Mouse (Mus musculus): Measurements from ENCODE around the gene Ccdc173.
"Not testable (repeated sequence)": the region's sequence is repeated elsewhere in the genome, so short reads cannot be mapped to it uniquely, and the experiment has no call there.

Gene Ccdc173

DNA sequence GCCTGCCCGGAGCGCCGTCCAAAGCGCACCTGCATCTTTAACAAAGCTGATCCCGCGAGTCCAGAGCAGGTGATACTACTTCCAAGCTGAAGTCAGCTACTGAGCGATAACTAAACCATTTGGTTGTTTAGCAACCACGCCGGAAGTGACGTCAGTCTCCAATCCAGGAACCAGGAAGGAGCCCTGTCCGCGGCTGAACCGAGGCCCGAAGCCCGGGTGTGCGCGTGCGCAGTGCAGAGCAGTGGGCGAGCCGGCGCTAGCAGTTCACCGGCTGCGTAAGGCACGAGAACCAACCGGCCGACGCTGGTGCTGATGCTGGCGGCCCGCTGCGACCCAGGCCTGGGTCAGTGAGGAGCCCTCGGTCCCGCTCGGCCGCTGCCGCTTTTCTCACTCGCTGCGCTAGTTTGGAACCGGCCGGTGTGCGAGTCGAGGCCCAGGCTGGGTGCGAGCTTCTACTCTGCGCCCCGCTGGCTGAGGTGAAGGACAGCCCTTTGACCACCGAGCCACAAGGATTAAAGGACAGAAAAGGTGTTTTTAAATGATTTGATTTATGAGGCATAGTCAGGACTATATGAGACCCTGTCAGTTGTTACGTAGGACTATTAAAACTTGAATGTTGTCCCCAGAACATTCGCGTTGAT, at the start of gene Ccdc173, which contains the start of gene Phospho2:
Ccdc173 (minus strand) TSS at position 147 of the 641 bp plus-strand sequence.
Phospho2 (plus strand) TSS at position 195 of the 641 bp plus-strand sequence.
- DNase-seq: peak; percentile 99

DNA sequence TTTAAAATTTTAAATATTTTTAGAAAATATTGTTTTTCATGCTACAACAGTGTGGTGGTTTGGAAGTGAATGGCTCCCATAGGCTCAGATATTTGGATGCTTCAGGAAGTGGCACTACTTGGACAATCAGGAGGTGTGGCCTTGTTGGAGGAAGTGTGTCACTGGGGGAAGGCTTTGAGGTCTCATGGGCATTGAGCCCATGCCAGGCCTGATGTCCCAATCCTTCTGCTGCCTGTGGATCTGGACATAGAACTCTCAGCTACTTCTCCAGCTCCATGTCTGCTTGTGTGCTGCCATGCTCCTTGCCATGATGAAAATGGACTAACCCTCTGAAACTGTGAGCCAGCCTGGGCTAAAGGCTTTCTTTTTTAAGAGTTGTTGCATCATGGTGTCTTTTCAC, 49.3 kb upstream of the Ccdc173 start:
- DNase-seq: no peak

DNA sequence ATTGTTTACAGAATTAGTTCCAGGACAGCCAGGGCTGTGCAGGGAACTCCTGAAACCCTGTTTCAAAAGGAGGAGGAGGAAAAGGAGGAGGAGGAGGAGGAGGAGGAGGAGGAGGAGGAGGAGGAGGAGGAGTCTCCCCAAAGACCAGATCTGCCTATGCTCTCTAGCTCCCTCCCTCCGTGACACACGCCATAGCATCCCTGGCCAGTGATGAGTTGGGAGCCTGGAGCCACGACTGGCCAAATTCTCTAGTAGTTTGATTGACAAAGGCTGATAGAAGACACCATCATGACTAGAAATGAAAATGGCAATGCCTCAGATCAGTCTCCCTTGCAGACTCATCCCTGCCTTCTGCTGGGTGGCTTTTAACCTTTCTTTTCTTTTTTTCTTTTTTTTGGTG, 48.6 kb upstream of the Ccdc173 start:
- DNase-seq: no peak

DNA sequence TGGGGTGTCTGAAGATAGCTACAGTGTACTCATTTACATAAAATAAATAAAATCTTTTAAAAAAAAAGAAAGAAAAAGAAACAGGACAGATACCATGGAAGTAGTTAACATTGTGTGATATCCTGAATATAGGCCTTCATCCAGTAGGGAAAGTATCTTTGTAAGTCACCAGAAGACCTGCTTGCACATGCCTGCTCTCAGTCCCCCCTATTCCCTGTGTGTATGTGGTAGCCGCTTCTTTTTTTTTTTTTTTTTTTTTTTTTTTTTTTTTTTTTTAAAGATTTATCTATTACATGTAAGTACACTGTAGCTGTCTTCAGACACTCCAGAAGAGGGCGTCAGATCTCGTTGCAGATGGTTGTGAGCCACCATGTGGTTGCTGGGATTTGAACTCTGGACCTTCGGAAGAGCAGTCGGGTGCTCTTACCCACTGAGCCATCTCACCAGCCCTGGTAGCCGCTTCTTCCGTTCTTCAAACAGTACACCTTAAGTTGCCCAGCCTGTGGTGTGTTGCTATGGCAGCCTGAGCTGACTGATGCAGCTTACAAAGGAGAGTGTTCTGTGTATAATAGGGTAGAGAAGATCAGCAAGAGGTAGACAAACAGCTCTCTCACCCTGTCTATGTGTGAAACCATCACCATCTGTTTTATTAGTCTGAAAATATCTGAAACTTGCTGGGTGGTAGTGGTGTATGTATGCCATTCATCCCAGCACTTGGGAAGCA, 48.0 kb upstream of the Ccdc173 start:
- DNase-seq: no peak

DNA sequence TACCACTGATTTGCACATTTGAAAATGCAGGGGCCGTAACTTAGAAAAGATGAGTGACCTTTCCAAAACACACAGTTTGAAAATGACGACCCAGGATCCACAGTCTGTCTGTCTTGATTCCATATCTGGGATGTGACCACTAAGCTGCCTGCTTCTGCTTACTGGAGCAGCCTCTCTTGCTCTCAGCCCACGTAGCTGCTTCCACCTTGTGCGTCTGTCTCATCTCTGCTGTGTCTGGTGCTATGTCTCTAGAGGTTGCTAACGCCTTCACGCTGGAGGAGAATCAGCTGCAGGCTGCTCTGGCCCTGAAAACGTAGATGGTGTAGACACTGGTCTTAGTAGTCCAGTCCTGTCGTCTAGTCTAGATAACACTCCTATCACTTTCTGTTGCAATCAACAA, 40.7 kb upstream of the Ccdc173 start:
- no peak for DNase-seq

DNA sequence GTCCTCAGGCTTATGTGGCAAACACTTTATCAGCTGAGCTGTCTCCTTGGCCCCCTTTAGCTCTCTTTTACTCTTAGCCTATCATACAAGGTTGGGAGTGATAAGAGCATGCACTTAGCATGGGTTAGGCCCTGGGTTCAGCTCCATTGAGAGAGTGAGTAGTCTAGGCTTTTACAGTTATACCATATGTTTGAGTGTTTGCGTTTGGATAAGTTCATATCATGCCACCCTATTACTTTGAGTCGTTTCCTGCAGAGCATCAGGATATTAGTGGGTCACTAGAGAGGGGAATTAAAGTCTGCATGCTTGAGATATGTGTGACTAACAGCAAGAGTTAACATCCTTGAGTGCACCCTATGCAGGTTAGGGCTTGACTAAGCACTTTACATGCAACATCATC, 40.3 kb upstream of the Ccdc173 start:
- no peak for DNase-seq

DNA sequence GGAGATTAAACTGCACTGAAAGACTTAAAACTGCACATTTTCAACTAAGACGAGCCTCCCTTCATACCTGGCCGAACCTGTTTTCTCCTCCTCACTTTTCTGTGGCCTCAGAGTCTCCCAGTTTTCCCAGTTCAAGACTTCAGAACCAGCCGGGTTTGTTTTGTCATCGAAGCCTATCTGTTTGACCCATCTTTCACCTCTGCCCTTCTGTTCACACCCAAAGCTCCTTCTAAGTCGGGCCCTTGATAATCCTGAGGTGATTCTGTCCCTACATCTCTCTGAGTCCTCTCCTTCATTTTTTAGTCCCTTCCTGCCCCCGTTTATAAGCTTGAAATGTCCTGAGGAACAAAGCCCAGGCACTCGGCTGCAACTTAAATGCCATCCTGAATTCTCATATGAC, 38.7 kb upstream of the Ccdc173 start:
- no peak for DNase-seq

DNA sequence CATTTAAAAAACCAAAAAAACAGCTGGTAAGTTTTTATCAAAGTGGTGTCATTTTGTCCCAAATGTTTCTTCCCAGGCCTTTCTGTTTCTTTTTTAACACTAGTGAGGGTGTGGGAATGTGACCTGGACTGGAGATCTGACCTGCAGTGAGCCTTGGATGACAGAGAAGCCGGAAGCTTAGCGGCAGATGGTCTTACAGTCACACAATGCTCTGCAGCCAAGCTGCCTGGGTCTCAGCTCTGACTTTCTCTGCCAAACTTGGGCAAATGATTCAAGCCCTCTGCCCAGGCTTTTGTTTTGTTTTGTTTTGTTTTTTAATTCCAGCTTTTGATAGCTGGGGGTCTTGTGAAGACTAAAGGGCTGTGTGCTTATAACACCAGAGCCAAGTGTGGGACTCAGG, 37.0 kb upstream of the Ccdc173 start:
- DNase-seq: peak; percentile 44

DNA sequence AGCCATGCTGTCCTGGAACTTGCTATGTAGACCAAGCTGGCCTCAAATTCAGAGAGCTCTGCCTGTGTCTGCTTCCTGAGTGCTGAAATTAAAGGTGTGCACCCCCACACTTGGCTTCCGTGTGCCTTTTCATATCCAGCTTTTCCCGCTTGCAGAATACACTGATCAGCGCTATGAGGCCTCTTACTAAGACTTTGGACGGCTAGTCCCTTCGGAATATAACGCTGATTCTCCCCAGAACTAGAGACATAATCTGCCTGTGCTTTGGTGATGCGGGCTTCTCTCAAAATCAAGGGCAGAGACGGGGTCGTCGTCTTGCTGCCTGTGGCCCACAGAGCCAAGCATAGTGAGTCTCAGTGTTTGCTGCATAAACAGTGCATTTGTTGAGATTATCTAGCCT, 36.5 kb upstream of the Ccdc173 start:
- DNase-seq: no peak

DNA sequence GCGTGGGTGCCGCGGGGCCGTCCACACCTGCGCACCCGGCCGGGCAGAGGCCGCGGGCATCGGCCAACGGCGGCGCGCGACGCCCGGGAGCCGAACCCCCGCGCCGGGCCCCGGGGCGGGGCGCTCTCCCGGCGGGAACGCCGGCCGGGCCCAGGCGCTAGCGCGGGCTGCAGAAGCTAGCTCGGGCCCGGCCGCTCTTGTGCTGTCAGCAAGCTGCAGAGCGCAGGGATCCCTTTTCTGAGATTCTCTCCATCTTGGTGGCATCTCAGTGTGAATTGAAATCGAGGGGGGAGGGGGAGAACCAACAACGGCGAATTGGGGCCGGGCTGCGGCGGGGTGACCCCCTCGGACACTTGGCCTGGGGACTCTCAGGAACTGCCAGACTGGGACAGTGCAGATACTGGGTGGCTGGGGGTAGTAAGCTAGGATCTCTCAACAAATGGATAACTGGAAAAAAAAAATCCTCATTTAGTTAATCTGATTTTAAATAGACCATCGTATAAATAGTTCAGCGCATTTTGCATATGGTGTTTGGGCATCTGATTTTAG, 33.8 kb upstream of the Ccdc173 start:
- peak; percentile 58 for DNase-seq

DNA sequence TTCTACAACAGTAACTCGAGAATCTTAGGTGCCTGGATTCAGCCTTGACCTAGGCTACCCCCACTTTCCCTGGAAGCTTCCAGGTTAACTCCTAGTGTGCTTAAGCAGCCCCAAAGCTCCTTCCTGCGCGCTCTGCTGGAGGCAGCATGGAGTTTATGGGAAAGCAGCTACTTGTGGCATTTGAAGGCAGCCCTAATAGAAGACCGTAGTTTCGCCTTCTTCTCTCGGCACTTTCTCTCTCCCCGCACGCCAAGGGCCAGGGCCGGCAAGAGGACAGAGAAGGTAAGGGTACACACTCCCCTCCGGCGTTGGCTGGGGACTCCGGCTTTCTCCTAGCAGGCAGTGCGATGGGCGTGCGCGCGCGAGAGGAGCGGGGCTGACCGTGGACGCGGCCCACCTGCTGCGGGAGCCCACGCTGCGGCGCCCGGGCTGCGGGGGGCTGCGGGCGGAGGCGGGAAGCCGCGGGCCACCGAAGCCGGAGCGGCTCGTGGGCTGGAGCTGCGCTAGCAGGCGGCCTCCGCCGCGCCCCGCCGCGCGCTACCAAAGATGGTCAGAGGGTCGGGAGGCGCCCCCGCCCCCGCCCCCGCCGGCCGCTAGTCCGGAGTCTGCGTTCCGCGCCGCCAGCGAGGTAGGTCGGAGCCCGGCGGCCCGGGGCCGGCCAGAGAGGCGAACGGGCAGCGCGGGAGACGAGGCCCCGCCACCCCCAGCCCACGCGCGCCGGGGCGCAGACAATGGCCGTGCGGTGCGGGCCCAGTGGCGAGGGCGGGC, 33.2 kb upstream of the Ccdc173 start:
- peak; percentile 61 for DNase-seq

DNA sequence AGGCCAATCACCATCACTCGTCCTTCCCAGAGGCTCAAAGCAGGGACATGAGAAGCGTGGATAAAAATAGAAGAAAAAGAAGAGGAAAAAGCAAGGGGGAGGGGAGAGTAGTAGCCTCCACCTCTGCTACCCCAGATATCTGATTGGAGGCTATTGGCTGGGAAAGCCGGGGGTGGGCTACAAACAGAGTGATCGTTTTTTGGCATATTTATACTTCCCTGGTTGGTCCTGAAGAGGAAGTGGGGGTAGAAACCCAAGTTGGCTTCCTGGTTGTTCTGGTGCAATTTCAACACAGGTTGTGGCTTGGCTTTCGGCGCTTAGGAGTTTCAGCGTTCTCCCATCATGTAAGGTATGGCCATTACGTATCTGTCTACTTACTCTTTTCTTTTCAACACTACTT, 32.3 kb upstream of the Ccdc173 start, which contains the start of gene Klhl23:
Klhl23 (plus strand) TSS at position 234 of the 400 bp plus-strand sequence.
- no peak for DNase-seq

DNA sequence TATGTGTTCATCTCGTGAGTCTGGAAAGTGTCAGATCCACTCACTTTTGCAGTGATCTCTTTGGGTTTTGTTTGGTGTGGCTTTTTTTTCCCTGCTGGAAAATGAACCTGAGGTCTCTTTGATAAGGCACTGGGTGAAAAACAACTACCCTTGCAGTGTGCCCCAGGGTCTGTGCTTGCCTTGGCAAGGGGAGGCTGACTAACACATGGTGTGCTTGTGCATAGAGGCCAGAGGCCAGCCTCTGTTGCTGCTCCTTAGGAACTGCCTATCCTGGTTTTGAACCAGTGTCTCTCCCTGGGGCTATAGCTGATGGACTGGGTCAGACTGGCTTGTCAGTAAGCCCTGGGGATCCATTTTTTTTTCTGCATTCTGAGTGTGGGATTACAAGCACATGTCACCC, 30.8 kb upstream of the Ccdc173 start:
- DNase-seq: no peak

DNA sequence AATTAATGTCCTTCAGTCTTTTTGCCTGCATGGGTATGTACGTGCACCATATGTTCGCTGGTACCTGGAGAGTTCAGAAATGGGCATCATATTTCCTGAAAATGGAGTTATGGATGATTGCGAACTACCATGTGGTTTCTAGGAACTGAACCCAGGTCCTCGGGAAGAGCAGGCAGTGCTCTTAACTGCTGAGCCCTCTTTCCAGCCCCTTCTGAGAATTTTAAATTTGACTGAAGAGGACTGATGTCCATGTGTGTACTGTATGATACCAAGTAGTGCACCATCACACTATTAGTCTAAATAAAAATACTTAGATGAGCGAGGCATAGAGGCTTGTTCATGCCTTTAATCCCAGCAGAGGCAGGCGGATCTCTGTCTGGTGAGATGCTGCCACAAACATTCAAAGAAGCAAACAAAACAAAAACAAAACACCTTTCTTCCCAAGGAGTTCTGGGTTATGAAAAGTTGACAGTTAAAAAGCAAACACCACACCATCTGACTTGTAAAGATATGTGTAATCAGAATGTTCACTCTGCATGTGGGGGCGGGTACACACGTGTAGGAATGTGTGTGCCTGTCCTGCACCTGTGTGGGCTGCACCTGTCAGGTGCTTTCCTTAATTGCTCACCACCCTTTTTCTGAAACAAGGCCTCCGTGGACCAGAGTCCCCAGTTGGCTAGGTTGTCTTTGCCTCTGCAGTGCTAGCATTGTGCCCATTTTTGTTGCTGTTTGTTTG, 29.1 kb upstream of the Ccdc173 start:
- no peak for DNase-seq

DNA sequence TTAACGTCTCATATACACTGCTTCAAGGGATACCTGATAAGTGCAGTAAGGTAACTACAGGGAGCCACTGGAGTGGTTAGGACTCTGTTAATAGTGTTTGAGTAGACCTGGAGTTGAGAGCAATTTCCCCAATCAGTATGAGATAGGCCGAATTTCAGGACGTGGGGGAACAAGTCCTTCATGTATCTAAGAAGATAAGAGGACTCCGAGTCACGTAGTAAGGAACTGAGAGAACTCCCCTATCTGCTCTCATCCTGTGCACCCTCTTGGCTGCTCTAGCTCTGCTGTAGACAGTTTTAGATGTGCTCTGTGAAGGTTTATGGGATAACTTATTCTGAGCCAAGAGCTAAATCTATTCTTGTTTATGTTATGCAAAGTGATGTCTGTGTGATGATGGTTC, 27.2 kb upstream of the Ccdc173 start:
- DNase-seq: no peak

DNA sequence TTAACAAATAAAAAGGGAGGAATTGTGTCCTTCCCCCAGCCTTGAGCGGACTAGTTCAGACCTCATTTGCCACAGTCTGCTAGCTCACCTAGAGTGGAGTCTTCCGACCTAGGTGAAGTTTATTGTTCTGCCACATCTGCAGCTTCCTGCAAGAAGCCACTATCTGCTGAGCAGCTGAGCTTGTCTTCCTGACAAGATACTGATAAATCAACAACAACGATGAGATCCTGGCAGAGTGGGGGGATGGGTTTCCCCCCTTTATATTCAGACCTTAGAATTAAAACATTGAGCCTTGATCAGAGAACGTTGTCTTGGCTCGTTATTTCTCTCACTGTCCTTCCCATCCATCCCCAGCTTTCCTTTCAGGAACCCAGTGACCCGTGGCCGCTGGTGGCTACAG, 22.0 kb upstream of the Ccdc173 start:
- not testable (repeated sequence) for DNase-seq

DNA sequence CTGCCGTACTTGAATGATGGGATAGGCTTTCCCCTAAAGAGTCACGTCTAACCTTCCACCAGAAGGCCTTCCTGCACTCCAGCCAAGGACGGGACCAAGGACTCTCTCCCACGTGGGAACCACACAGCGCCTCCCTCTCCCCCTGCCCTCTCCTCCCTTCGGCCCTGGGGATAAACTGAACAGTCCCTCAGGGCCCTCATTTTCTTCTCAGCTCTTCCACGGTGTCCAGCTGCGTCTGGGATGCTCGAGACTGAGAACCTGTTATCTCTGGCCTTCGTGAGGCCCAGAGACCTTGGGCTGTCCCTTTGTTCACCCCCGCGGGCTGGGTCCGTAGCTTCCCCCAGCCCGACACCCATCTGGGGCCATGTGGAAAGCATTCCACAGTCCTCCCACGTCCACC, 20.8 kb upstream of the Ccdc173 start:
- DNase-seq: no peak

DNA sequence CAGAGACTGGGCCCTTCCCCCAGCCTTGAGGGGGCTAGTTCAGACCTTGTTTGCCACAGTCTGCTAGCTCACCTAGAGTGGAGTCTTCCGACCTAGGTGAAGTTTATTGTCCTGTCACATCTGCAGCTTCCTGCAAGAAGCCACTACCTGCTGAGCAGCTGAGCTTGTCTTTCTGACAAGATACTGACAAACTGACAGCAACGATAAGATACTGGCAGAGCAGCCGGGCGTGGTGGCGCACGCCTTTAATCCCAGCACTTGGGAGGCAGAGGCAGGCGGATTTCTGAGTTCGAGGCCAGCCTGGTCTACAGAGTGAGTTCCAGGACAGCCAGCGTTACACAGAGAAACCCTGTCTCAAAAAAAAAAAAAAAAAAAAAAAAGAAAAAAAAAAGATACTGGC, 15.3 kb upstream of the Ccdc173 start:
- not testable (repeated sequence) for DNase-seq

DNA sequence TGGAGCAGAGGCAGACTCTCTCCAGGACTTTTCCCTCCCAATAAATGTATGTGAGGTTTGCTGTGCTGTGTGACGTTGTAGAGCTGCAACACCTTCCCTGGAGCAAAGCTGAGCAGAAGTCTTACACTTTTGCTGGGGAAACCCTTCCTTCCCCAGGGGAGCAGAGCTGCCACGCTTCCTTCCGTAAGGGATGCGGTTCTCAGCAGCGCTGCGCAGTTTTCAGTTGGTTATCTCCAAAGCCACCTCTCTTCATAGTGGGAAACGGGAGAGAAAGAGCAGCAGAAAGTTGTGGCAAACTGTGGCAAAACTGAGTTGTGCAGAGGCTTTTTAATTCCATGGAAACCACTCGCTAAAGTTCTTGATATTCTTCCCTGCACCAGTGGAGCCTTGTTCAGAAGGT, 14.4 kb upstream of the Ccdc173 start:
- DNase-seq: no peak

DNA sequence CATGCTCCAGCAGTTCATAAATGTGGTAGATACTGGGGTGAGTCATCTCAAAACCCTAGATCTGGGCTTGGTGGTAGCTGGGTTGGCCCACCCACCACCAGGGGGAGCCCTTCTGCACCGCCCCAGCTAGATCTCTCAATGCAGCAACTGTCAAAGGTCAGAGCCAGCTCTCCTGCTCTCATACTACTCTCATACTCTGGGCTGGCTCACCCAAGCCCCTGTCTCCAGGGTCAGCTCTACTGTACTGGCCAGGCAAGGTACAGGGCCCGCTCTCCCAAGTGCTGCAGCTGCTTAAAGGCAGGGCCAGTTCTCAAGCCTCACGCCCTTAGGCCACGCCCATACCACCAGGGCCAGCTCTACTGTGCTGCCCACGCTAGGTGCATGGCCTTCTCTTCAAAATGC, 13.5 kb upstream of the Ccdc173 start:
- DNase-seq: peak; percentile 77

DNA sequence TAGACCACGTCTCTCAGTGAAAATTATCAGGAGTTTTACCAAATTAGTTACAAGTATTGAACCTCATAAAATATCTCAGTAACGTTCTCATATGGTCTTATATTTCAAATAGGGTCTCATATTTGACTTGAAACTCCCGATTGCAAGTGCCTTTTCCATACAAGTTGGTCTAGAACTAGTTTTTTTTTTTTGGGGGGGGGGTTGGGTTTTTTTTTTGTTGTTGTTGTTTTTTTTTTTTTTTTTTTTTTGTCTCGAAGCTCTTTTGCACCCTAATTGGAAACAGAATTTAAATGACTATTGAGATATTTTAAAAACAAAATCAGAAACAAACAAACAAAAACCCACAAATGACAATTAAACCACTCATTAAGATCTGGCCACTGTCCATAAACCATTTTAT, 1.3 kb upstream of the Ccdc173 start:
- no peak for DNase-seq

DNA sequence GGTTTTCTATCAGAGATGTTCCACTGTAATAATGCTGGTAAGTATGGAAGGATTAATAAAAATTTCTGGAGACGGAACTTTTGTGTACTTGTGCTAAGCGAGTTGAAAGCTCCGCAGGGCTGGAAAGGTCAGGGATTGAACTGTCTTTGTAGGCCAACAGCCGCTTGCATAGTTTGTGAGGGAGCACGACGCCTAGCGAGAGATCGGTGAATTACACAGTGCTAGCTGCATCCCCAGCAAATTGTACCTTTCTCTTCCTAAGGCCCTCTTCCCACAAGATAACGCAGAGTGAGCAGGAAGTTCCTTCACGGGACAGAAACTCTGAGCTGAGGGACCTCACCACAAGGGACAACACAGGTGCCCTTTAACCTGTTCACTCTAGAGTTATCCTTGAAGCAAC, 910 bp upstream of the Ccdc173 start:
- peak; percentile 91 for DNase-seq

DNA sequence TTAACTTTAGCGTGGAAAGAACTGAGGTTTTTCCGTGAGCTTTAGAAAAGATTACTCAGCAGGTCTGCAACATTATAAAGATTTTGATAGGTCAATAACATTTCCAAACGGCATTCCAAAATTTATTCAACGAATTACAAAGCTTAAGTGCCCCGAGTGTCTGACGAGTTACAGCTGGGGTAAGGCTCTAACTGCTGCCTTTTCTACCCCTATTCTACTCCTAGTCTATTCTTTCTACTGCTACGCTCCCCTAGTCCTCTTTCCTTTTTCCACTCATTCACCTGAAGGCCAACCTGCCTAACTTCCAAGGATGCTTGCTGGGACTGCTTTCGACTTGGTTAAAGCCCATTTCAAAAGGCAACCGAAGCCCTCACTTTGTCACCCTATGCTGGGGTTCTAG, 401 bp downstream of the Ccdc173 start:
- DNase-seq: no peak
